Mouse (Mus musculus) liver, embryonic 12.5 days (tissue): ENCODE measurements around the gene Slc7a7. TPM values are rescaled to one million over a fixed set of nuclear protein-coding genes. Genes with fewer than 3 reads are reported as not detected.
A peak's percentile ranks its signal among the peaks of the same experiment; 100 is the strongest.

Experiments
- ATAC-seq: fragments of 200-750 bp; cut with Nextera tagmentation; 2 replicates; pipeline ENCODE4 v1.8.0; 2017; ENCODE audit warnings: moderate number of reproducible peaks, mild to moderate bottlenecking, moderate library complexity
- H3K27ac ChIP-seq: fragments of 300-500 bp; sonication (generic); 2 replicates; pipeline ENCODE4 v1.5.1; 2016; ENCODE audit warnings: mild to moderate bottlenecking
- H3K27me3 ChIP-seq: fragments of 300-500 bp; sonication (generic); replicated peaks from 2 replicates; pipeline ENCODE4 v1.6.1; 2016; ENCODE audit warnings: mild to moderate bottlenecking, moderate library complexity
- H3K36me3 ChIP-seq: fragments of 300-500 bp; sonication (generic); 2 replicates; pipeline ENCODE4 v1.6.1; 2016; ENCODE audit warnings: mild to moderate bottlenecking, moderate library complexity
- H3K4me1 ChIP-seq: fragments of 300-500 bp; sonication (generic); 2 replicates; pipeline ENCODE4 v1.6.1; 2016
- H3K4me2 ChIP-seq: fragments of 300-500 bp; sonication (generic); 2 replicates; pipeline ENCODE4 v1.6.1; 2016; ENCODE audit warnings: mild to moderate bottlenecking, moderate library complexity
- H3K4me3 ChIP-seq: fragments of 300-500 bp; sonication (generic); 2 replicates; pipeline ENCODE4 v1.5.1; 2016; ENCODE audit warnings: mild to moderate bottlenecking, moderate library complexity
- H3K9ac ChIP-seq: fragments of 300-500 bp; sonication (generic); 2 replicates; pipeline ENCODE4 v1.6.1; 2016; ENCODE audit warnings: mild to moderate bottlenecking, moderate library complexity
- H3K9me3 ChIP-seq: fragments of 300-500 bp; sonication (generic); replicated peaks from 2 replicates; pipeline ENCODE4 v1.6.1; 2016; ENCODE audit warnings: mild to moderate bottlenecking, moderate library complexity
- WGBS: fragments of 180-500 bp; shearing (Covaris S2); methylation state at CpG from one replicate; pipeline ENCODE4 v1.1.7; 2016; ENCODE audit not compliant: insufficient replicate concordance; 5-methylcytosine and 5-hydroxymethylcytosine counted together
- polyA plus RNA-seq: library from polyadenylated mRNA; unstranded; fragments of >200 nt; fragmentation: Nextera tagmentation; extraction: Ambion mirVana; gene quantifications from 2 replicates; pipeline ENCODE4 v1.2.1, GENCODE M21; 2016

Slc7a7 gene
- polyA plus RNA-seq, 1 experiment from 2014 or later: 8.4 TPM

DNA sequence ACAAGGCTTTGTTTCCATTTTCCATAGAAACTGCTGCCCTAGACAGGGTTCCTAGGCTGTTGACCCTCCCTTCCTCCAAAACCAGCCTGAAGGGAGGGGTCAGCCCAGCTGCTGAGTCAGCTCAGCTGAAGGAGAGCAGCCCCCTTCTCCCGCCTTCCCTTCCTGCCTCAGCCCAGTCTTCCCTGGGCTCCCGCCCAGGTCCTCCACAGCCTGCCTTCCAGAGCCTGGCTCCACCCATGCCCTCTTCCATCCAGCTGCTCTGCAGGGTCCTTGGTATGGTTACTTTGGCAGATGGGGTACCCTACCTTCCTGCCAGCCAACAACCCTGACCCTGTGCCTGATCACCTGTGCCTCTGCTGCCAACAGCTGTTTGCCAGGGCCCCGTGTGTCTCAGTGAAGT, 25.6 kb upstream of the Slc7a7 start:
- Histone ChIP-seq H3K36me3 (peaks cover 26% of the 10 kb centered on the region), H3K4me2 (no peak overlapping the region), H3K9ac (no peak overlapping the region), H3K4me1 (peaks cover 31% of the 10 kb centered on the region), H3K9me3 (no peaks in the 10 kb centered on the region), H3K4me3 (no peak overlapping the region), H3K27ac (no peak overlapping the region), H3K27me3 (peaks cover 15% of the 10 kb centered on the region)
- peak; percentile 38; the same call in 1 of the 2 replicates for ATAC-seq
- WGBS: 33% methylated on average over 3 of the region's 3 CpGs

DNA sequence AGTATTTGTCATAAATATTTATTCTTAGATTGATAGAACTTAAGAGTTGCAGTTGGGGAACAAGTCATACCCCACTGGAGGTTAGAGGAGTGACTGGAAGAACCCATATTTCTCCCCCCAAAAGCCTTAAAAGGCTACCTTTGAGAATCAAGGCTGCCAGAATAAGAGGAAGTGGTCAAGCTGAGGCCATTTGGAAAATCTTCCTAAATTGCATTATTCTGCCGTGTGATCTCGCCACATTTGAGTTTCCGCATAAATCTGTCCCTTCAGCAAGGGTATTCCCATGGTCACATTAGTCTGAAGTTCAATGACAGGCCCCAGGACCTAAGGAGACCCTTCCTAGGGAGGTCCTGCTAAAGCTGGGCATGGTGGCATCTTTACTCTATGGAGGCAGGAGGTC, 25.0 kb upstream of the Slc7a7 start:
- Histone ChIP-seq H3K27me3 (peaks cover 15% of the 10 kb centered on the region), H3K9ac (no peak overlapping the region), H3K4me3 (no peak overlapping the region), H3K4me2 (no peak overlapping the region), H3K9me3 (no peaks in the 10 kb centered on the region), H3K4me1 (peaks cover 30% of the 10 kb centered on the region), H3K36me3 (peaks cover 31% of the 10 kb centered on the region), H3K27ac (no peak overlapping the region)
- no peak for ATAC-seq
- 51% methylated on average over 3 of the region's 3 CpGs for WGBS

DNA sequence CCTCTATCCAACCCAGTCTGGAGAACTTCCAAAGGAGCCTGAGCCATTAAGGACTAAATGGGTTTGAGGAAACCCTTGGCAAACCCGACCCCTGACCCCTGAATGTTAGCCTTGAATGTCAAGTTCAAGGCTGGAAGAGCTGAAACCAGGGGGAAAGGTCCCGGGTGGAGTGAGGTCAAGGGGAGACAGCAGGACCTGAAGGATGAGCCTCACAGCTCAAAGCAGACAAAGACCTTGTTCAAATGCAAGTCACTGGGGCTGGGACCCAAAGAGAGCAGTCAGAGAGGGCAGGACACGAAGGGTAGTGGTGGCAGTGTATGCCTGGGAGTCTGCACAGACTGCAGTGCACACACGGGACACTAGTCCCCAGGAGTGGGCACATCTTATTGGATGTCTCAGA, 23.8 kb upstream of the Slc7a7 start:
- peaks cover 30% of the 10 kb centered on the region for H3K4me1 ChIP-seq
- WGBS: 49% methylated on average over 4 of the region's 4 CpGs
- no peak overlapping the region for H3K4me3 ChIP-seq
- H3K9me3 ChIP-seq: no peaks in the 10 kb centered on the region
- peaks cover 15% of the 10 kb centered on the region for H3K27me3 ChIP-seq
- ATAC-seq: no peak
- peaks cover 35% of the 10 kb centered on the region for H3K36me3 ChIP-seq
- no peak overlapping the region for H3K27ac ChIP-seq
- H3K9ac ChIP-seq: no peak overlapping the region
- H3K4me2 ChIP-seq: no peak overlapping the region

DNA sequence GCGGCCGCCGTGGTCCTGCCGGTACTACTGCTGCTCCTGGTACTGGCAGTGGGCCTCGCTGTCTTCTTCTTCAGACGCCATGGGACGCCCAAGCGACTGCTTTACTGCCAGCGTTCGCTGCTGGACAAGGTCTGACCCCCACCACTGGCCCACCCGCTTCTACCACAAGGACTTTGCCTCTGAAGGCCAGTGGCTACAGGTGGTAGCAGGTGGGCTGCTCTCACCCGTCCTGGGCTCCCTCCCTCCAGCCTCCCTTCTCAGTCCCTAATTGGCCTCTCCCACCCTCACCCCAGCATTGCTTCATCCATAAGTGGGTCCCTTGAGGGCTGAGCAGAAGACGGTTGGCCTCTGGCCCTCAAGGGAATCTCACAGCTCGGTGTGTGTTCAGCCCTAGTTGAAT, 23.0 kb upstream of the Slc7a7 start:
- H3K27me3 ChIP-seq: peaks cover 19% of the 10 kb centered on the region
- H3K4me1 ChIP-seq: peaks cover 21% of the 10 kb centered on the region
- ATAC-seq: no peak
- H3K9me3 ChIP-seq: no peaks in the 10 kb centered on the region
- WGBS: 86% methylated on average over 14 of the region's 14 CpGs
- no peak overlapping the region for H3K27ac ChIP-seq
- H3K4me2 ChIP-seq: no peak overlapping the region
- H3K36me3 ChIP-seq: peaks cover 43% of the 10 kb centered on the region
- no peak overlapping the region for H3K9ac ChIP-seq
- no peak overlapping the region for H3K4me3 ChIP-seq

DNA sequence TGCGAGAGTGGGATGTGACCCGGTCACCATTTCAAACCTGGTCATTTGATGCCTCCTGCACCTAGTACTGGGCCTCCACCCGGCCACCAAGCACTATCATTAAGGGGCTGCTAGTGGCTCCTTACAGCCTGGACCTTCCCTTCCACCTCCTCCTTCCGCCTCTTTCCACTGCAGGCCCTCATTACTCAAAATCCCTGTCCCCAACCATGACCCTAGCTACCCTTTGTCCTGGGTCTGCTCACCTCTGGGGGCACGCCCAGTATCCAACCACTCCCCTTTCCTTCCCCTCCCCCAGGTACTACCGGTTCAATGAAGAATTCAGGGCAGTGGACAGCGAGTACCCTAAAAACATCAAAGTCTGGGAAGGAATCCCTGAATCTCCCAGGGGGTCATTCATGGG, 22.0 kb upstream of the Slc7a7 start:
- no peak overlapping the region for H3K4me3 ChIP-seq
- peaks cover 46% of the 10 kb centered on the region for H3K36me3 ChIP-seq
- no peak overlapping the region for H3K27ac ChIP-seq
- WGBS: 59% methylated on average over 7 of the region's 7 CpGs
- H3K9me3 ChIP-seq: no peaks in the 10 kb centered on the region
- ATAC-seq: no peak
- H3K4me2 ChIP-seq: no peak overlapping the region
- no peak overlapping the region for H3K9ac ChIP-seq
- H3K27me3 ChIP-seq: peaks cover 28% of the 10 kb centered on the region
- H3K4me1 ChIP-seq: peaks cover 14% of the 10 kb centered on the region; the same call in 1 of the 2 replicates

DNA sequence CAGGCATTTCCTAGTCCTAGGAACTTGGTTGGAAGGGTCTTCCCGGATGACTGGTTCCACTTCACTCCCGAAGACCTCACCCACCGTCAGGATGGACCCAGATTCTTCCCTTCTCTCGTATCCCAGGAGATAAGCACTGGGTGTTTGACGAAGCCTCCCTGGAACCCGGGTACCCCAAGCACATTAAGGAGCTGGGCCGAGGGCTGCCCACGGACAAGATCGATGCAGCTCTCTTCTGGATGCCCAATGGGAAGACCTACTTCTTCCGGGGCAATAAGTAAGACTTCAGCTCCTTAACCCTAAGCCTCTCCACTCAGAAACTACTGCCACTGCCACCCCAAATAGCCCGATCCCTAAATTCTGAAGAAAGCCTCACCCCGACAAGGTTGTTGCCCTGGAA, 21.6 kb upstream of the Slc7a7 start:
- Histone ChIP-seq H3K27me3 (peaks cover 33% of the 10 kb centered on the region), H3K9ac (no peak overlapping the region), H3K4me3 (no peak overlapping the region), H3K27ac (no peak overlapping the region), H3K36me3 (peaks cover 46% of the 10 kb centered on the region), H3K4me2 (no peak overlapping the region), H3K9me3 (no peaks in the 10 kb centered on the region), H3K4me1 (peaks cover 13% of the 10 kb centered on the region)
- 77% methylated on average over 12 of the region's 12 CpGs for WGBS
- ATAC-seq: no peak

DNA sequence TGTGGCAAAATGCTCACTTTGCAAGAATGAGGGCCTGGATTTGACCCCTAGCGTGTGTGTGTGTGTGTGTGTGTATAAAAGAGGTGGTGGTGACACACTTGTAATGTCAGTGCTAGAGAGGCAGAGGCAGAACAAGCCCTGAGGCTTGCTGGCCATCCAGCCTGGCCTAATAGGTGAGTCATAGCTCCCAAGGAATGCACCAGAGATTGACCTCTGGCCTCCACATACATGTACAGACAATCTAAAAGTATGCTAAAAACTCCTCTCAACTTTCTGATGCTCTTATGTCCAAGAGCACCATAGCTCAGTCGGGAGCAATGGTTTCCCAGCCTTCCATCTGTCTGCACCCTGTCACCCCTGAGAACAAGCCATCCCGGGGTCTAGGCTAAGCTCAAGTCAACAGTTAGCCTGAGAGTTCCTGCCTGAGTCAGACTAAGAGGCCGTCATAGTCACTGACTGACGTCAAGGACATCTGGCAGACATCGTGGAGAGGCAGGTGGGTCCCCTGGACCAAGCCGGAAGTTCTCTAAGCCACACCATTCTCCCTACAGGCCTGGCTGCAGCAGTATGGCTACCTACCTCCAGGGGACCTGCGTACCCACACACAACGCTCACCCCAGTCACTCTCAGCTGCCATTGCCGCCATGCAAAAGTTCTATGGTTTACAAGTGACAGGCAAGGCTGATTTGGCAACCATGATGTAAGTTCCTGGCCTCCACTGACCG, 17.8 kb upstream of the Slc7a7 start:
- Histone ChIP-seq H3K36me3 (peaks cover 41% of the 10 kb centered on the region), H3K27ac (no peak overlapping the region), H3K4me3 (no peak overlapping the region), H3K4me2 (no peak overlapping the region), H3K4me1 (peaks cover 40% of the 10 kb centered on the region), H3K9ac (no peak overlapping the region), H3K27me3 (peaks cover 61% of the 10 kb centered on the region), H3K9me3 (no peaks in the 10 kb centered on the region)
- ATAC-seq: no peak
- 65% methylated on average over 11 of the region's 11 CpGs for whole genome bisulfite sequencing

DNA sequence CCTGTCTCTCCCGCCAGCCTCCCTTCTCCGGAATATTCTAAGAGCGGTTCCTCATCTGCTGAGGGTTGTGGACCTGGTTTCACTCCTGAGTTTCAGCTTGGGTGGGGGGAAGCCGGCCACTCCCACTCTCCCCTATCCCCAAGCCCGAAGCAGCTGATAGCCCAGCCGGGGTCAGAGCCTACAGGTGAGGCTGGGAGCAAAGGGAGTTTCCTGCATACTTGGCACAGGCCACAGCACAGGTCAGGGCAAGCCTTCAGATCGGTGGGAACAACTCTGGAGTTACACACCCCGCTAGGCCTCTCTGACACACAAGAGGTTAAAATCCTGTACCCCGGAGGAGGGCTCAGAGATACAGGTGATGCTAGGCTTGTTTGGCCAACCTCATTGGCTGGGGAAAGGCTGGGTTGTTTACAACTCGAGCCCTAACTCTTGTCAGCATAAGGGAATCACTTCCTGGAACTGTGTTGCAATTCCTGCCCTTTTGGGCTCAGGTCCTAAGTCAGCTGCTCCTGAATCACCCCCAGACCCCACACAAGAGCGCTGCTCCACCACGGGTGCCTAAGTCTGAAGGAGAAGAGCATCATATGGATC, 16.5 kb upstream of the Slc7a7 start:
- H3K4me3 ChIP-seq: peak overlapping the region; percentile 63
- peak overlapping the region; percentile 69 for H3K4me2 ChIP-seq
- H3K9ac ChIP-seq: peak overlapping the region; percentile 76; the same call in 1 of the 2 replicates
- H3K4me1 ChIP-seq: peaks cover 53% of the 10 kb centered on the region
- ATAC-seq: peak; percentile 16; the same call in 1 of the 2 replicates
- H3K27ac ChIP-seq: no peak overlapping the region
- no peaks in the 10 kb centered on the region for H3K9me3 ChIP-seq
- H3K36me3 ChIP-seq: peaks cover 39% of the 10 kb centered on the region
- H3K27me3 ChIP-seq: peaks cover 65% of the 10 kb centered on the region
- WGBS: 42% methylated on average over 12 of the region's 12 CpGs

DNA sequence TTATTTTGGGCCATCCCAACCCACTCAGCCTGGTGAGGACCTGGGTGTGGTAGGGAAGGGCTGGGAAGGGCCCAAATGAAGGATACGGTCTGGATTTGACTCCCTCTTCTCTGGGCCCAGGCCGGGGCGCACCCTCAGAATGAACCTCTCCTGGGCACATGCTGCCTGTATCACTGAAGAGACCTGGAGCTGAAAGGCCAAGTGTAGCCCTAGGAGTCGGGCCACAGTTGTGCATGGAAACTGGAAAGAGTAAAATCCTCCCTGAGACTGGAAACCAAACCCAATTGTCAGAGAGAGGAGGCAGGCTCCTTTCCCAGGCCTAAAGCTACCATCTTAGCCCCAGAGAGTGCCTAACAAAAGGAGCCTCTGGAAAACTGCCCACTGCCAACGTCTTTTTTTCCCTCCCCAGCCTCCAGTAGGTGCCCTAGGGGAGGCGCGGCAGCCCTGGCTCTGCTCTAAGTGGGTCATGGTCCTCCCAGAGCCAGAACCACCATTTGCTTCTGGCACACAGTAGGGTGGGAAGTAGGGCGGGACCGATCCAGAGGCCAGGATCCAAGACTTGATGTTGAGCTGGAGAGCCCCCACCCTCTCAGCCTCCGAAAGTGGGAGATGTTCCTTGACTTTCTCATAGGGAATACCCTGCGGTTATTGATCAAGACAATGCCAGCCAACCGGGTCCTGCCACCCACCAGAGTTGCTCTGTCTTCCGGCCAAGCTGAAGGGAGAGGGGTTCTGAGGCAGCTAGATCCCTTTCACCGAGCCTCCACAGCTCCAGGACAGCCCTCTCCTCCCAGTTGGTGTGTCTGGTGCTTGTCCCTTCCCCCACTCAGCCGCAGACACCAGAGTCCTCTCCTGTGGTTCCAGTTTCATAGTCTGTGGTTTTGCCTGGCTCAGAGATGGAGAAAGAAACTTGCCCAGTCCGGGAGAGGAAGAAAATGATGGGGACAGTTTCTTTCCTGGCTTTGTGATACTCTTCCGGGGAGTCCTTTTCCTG, 15.6 kb upstream of the Slc7a7 start:
- Histone ChIP-seq H3K36me3 (peaks cover 39% of the 10 kb centered on the region), H3K4me3 (peak overlapping the region; percentile 63), H3K27ac (peak overlapping the region; percentile 77), H3K4me1 (peaks cover 60% of the 10 kb centered on the region), H3K4me2 (peak overlapping the region; percentile 69), H3K9ac (peak overlapping the region; percentile 76), H3K9me3 (no peaks in the 10 kb centered on the region), H3K27me3 (peaks cover 65% of the 10 kb centered on the region)
- 26% methylated on average over 17 of the region's 17 CpGs for whole genome bisulfite sequencing
- ATAC-seq: no peak

DNA sequence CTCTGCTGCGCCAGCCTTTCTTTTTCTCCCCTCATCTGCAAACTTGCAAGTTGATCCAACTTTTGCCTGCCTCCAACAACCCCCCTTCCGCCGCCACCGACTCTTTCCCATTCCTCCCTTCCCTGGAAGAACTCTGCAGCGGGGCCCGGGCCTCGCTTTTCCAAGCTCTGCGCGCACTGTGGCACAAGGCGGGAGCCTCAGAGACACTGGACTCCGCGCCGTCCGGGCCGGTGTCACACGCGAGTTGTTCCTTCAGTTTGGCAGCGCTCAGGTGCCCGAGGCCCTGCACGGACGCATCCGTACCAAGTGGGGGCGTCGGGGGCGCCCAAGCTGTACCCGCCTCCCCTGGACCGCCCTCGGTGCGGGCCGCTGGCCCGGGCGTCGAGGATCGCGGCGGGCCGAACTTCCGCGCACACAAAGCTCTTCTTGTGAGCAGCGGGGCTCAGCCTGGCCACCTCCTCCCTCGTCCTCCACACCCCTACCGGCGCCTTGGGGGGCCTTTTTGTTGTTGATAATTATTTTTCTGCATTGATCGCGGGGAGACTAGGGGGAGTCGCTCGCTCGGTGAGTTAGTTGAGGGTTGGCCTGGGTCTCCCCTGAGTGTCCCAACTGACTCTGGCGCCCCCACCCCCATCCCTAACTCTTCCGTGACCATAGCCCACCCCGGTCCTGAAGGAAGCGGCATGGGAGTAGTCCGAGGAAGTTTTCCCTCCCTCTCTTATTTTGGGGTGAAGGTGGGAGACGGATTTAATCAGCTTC, 14.7 kb upstream of the Slc7a7 start:
- peaks cover 68% of the 10 kb centered on the region for H3K4me1 ChIP-seq
- H3K4me3 ChIP-seq: peak overlapping the region; percentile 63
- H3K9me3 ChIP-seq: no peaks in the 10 kb centered on the region
- H3K9ac ChIP-seq: peak overlapping the region; percentile 76
- H3K36me3 ChIP-seq: peaks cover 32% of the 10 kb centered on the region
- H3K27ac ChIP-seq: peak overlapping the region; percentile 77
- ATAC-seq: no peak
- WGBS: 5% methylated on average over 54 of the region's 54 CpGs
- peaks cover 65% of the 10 kb centered on the region for H3K27me3 ChIP-seq
- H3K4me2 ChIP-seq: peak overlapping the region; percentile 69

DNA sequence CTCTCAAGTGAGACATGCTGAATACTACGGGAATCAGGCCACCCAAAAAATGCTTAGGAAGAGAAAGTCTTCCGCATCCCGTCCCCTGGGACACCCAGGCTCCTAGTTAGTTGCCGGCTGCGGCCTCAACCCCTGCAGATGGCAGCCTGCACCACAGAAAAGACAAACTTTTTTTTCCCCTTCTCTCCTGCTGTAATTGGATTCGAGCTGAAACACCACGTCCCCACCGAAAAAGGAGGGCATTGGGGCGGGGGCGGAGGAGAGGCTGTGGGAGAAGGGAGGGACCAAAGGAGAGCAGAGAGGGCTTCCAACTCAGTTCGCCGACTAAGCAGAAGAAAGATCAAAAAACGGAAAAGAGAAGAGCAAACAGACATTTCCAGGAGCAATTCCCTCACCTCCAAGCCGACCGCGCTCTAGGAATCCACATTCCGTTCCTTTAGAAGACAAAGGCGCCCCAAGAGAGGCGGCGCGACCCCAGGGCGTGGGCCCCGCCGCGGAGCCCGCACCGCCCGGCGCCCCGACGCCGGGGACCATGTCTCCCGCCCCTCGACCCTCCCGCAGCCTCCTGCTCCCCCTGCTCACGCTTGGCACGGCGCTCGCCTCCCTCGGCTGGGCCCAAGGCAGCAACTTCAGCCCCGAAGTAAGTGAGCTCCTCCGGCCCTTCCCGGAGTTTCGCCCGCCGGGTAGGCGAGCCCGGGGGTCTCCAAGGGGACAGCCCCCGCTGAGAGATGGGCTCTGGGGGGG, 13.9 kb upstream of the Slc7a7 start, which contains the start of gene Mmp14:
Mmp14 (plus strand) TSS at position 279 of the 744 bp plus-strand sequence.
- Histone ChIP-seq H3K9ac (peak within 1 kb of the TSS; percentile 76), H3K27ac (peak within 1 kb of the TSS; percentile 77), H3K36me3 (peaks cover 31% of the 10 kb centered on the region), H3K27me3 (peaks cover 65% of the 10 kb centered on the region), H3K4me3 (peak within 1 kb of the TSS; percentile 63), H3K9me3 (no peaks in the 10 kb centered on the region), H3K4me2 (peak within 1 kb of the TSS; percentile 69), H3K4me1 (peaks cover 72% of the 10 kb centered on the region)
- ATAC-seq: no peak
- WGBS: 2% methylated on average over 48 of the region's 49 CpGs
